Mouse (Mus musculus) heart, embryonic 12.5 days (tissue): ENCODE results near the gene Anxa10. TPM values are rescaled to one million over a fixed set of nuclear protein-coding genes. Genes with fewer than 3 reads are reported as not detected.

Experiments used
- polyA plus RNA-seq: library from polyadenylated mRNA; unstranded; fragments of >200 nt; fragmentation: Nextera tagmentation; extraction: Ambion mirVana; gene quantifications from 2 replicates; pipeline ENCODE4 v1.2.1, GENCODE M21; 2016

Anxa10 gene
- polyA plus RNA-seq, 1 experiment from 2014 or later = not detected

Other genes with a start within 250 kb of the Anxa10 start
- 208 and 231 TPM in 2 replicates for gene Palld, start 220.5 kb downstream of the Anxa10 start, polyA plus RNA-seq
- 2.0 and 2.6 TPM in 2 replicates for gene Ddx60, start 195.1 kb downstream of the Anxa10 start, polyA plus RNA-seq